Mouse (Mus musculus): ENCODE data around the gene Spns2. TPM values are rescaled to one million over a fixed set of nuclear protein-coding genes. Genes with fewer than 3 reads are reported as not detected.
"Not testable (repeated sequence)": the region's sequence is repeated elsewhere in the genome, so short reads cannot be mapped to it uniquely, and the experiment has no call there.

The Spns2 gene
- polyA plus RNA-seq, 1 experiment from 2014 or later = 11.6 TPM

- peaks cover 14% of the 10 kb centered on the region for H3K4me1 ChIP-seq
- WGBS = under 1% methylated on average over 46 of the region's 46 CpGs
Observed at GRCm38 (mm10) chr11:72440965-72441664, 48.6 kb downstream of the Spns2 start, which contains the start of gene Mybbp1a. Mybbp1a (plus strand) TSS chr11:72441355.

GRCm38 (mm10) chr11:72440597-72440964 lies 49.1 kb downstream of the Spns2 start:
- peak overlapping the region; percentile 97 for H3K27ac ChIP-seq
- H3K4me3 ChIP-seq = peak overlapping the region; percentile 84
- peak overlapping the region; percentile 80 for H3K4me2 ChIP-seq
- not testable (repeated sequence) for H3K27me3 ChIP-seq (replicated peaks); H3K9me3 ChIP-seq
- H3K9ac ChIP-seq = peak overlapping the region; percentile 71
- ATAC-seq (replicated peaks) = peak; percentile 22; the same call in 1 of the 2 replicates
- H3K36me3 ChIP-seq (replicated peaks) = peaks cover 27% of the 10 kb centered on the region
- peaks cover 14% of the 10 kb centered on the region for H3K4me1 ChIP-seq
- 40% methylated on average over 6 of the region's 6 CpGs for WGBS

More at GRCm38 (mm10) chr11:72440965-72441664, 48.6 kb downstream of the Spns2 start, which contains the start of gene Mybbp1a:
- ATAC-seq (replicated peaks) = peak; percentile 96
- Histone ChIP-seq H3K9me3 (no peaks in the 10 kb centered on the region), H3K4me2 (peak within 1 kb of the TSS; percentile 80), H3K27me3 (replicated peaks) (no peaks in the 10 kb centered on the region), H3K9ac (peak within 1 kb of the TSS; percentile 71), H3K36me3 (replicated peaks) (peaks cover 32% of the 10 kb centered on the region), H3K27ac (peak within 1 kb of the TSS; percentile 97), H3K4me3 (peak within 1 kb of the TSS; percentile 84)

GRCm38 (mm10) chr11:72438411-72438810 lies 51.3 kb downstream of the Spns2 start:
- Histone ChIP-seq H3K9me3 (no peaks in the 10 kb centered on the region), H3K27ac (no peak overlapping the region)
- WGBS = 73% methylated on average over 4 of the region's 4 CpGs

GRCm38 (mm10) chr11:72436756-72437650 lies 52.7 kb downstream of the Spns2 start:
- Histone ChIP-seq H3K9ac (no peak overlapping the region), H3K4me3 (no peak overlapping the region), H3K4me2 (no peak overlapping the region), H3K36me3 (replicated peaks) (no peaks in the 10 kb centered on the region), H3K4me1 (peaks cover 4% of the 10 kb centered on the region), H3K27me3 (replicated peaks) (no peaks in the 10 kb centered on the region), H3K9me3 (no peaks in the 10 kb centered on the region), H3K27ac (no peak overlapping the region)
- ATAC-seq (replicated peaks) = no peak
- WGBS = 83% methylated on average over 16 of the region's 16 CpGs

More at GRCm38 (mm10) chr11:72438411-72438810, 51.3 kb downstream of the Spns2 start:
- Histone ChIP-seq H3K4me3 (no peak overlapping the region), H3K9ac (no peak overlapping the region), H3K36me3 (replicated peaks) (peaks cover 8% of the 10 kb centered on the region), H3K4me1 (peaks cover 14% of the 10 kb centered on the region), H3K27me3 (replicated peaks) (no peaks in the 10 kb centered on the region), H3K4me2 (no peak overlapping the region)
- no peak for ATAC-seq (replicated peaks)

GRCm38 (mm10) chr11:72436271-72436670 lies 53.4 kb downstream of the Spns2 start:
- whole genome bisulfite sequencing = 70% methylated on average over 5 of the region's 5 CpGs
- no peak overlapping the region for H3K9ac ChIP-seq
- no peak overlapping the region for H3K4me2 ChIP-seq
- no peaks in the 10 kb centered on the region for H3K36me3 ChIP-seq (replicated peaks)
- H3K27ac ChIP-seq = no peak overlapping the region
- no peaks in the 10 kb centered on the region for H3K9me3 ChIP-seq
- no peaks in the 10 kb centered on the region for H3K27me3 ChIP-seq (replicated peaks)
- H3K4me3 ChIP-seq = no peak overlapping the region
- no peaks in the 10 kb centered on the region for H3K4me1 ChIP-seq
- no peak for ATAC-seq (replicated peaks)

GRCm38 (mm10) chr11:72435694-72436045 lies 54.0 kb downstream of the Spns2 start:
- Histone ChIP-seq H3K27me3 (replicated peaks) (no peaks in the 10 kb centered on the region), H3K4me1 (no peaks in the 10 kb centered on the region), H3K4me2 (no peak overlapping the region), H3K27ac (no peak overlapping the region), H3K36me3 (replicated peaks) (no peaks in the 10 kb centered on the region), H3K9me3 (no peaks in the 10 kb centered on the region), H3K9ac (no peak overlapping the region), H3K4me3 (no peak overlapping the region)
- WGBS = 52% methylated on average over 2 of the region's 2 CpGs
- ATAC-seq (replicated peaks) = no peak

- Histone ChIP-seq H3K9ac (no peak within 1 kb of the TSS), H3K36me3 (replicated peaks) (no peaks in the 10 kb centered on the region), H3K9me3 (no peaks in the 10 kb centered on the region), H3K27me3 (replicated peaks) (no peaks in the 10 kb centered on the region), H3K27ac (no peak within 1 kb of the TSS), H3K4me1 (no peaks in the 10 kb centered on the region), H3K4me2 (no peak within 1 kb of the TSS), H3K4me3 (no peak within 1 kb of the TSS)
- no peak for ATAC-seq (replicated peaks)
- WGBS = 76% methylated on average over 11 of the region's 11 CpGs
Observed at GRCm38 (mm10) chr11:72434963-72435693, 54.6 kb downstream of the Spns2 start, which contains the start of gene Ggt6. Ggt6 (plus strand) TSS chr11:72435526.

- not testable (repeated sequence) for ATAC-seq (replicated peaks); H3K27me3 ChIP-seq (replicated peaks); H3K36me3 ChIP-seq (replicated peaks); H3K27ac ChIP-seq; H3K4me1 ChIP-seq; H3K4me3 ChIP-seq; H3K9me3 ChIP-seq; H3K4me2 ChIP-seq; H3K9ac ChIP-seq
- WGBS = 60% methylated on average over 9 of the region's 9 CpGs
Observed at GRCm38 (mm10) chr11:72430311-72431068, 59.2 kb downstream of the Spns2 start.

- no peak overlapping the region for H3K27ac ChIP-seq
- peak overlapping the region; percentile 22; the same call in 1 of the 2 replicates for H3K4me2 ChIP-seq
- no peak overlapping the region for H3K9ac ChIP-seq
- peak; percentile 42; the same call in 1 of the 2 replicates for ATAC-seq (replicated peaks)
- 47% methylated on average over 7 of the region's 7 CpGs for WGBS
- no peaks in the 10 kb centered on the region for H3K9me3 ChIP-seq
- H3K27me3 ChIP-seq (replicated peaks) = no peaks in the 10 kb centered on the region
- H3K36me3 ChIP-seq (replicated peaks) = no peaks in the 10 kb centered on the region
- H3K4me1 ChIP-seq = no peaks in the 10 kb centered on the region
- no peak overlapping the region for H3K4me3 ChIP-seq
Observed at GRCm38 (mm10) chr11:72429288-72429690, 60.4 kb downstream of the Spns2 start.

- Histone ChIP-seq H3K4me3 (no peak overlapping the region), H3K27me3 (replicated peaks) (no peaks in the 10 kb centered on the region), H3K9ac (no peak overlapping the region), H3K27ac (no peak overlapping the region), H3K4me1 (no peaks in the 10 kb centered on the region), H3K36me3 (replicated peaks) (no peaks in the 10 kb centered on the region), H3K4me2 (no peak overlapping the region), H3K9me3 (no peaks in the 10 kb centered on the region)
- 2% methylated on average over 5 of the region's 5 CpGs for WGBS
- ATAC-seq (replicated peaks) = no peak
Observed at GRCm38 (mm10) chr11:72428694-72429093, 61.0 kb downstream of the Spns2 start.

GRCm38 (mm10) chr11:72426884-72427283 lies 62.8 kb downstream of the Spns2 start:
- no peak overlapping the region for H3K4me3 ChIP-seq
- H3K9ac ChIP-seq = no peak overlapping the region
- H3K9me3 ChIP-seq = no peaks in the 10 kb centered on the region
- H3K27me3 ChIP-seq (replicated peaks) = no peaks in the 10 kb centered on the region
- H3K4me1 ChIP-seq = no peaks in the 10 kb centered on the region
- H3K4me2 ChIP-seq = no peak overlapping the region
- no peak for ATAC-seq (replicated peaks)
- no peak overlapping the region for H3K27ac ChIP-seq
- no peaks in the 10 kb centered on the region for H3K36me3 ChIP-seq (replicated peaks)
